ENCODE assay signal across 25 mouse cellular contexts in the genomic region with DNA sequence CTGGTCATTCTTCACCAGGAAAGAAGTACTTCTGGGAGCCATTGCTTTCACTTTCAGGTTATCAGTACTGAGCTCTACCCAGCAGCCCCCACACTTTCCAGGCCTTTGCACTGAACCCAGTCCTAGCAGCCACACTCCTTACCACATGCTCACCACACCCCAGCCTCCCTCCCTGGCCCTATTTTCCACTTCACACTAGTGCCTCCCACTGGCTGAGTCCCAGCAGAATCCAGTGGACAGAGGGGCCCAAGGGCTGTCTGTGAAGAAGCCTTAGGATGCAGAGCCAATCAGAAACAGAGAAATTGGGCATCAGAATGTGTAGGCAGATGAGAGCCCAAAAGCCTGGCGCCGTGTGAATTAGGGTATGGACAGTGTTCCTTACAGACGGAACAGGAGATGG.
DNase-seq lines count a peak whose midpoint lies in the region; ATAC-seq and TF ChIP-seq lines count a peak whose summit lies in the region.
"Had no signal": no experiment of that assay in that cellular context is flagged by ENCODE, and none has a peak within 500 bp of the region (broad histone marks: within the 10 kb centered on the region; RNA-seq: fewer than 3 reads in every experiment).

No protein-coding gene starts in this region.

- no peaks in the 10 kb centered on the region for H3K36me3 ChIP-seq in hindbrain, embryonic 10.5 days
- H3K36me3 ChIP-seq in hindbrain, embryonic 11.5 days (ENCODE audit: control insufficient read depth, insufficient read depth, low read length), result no peaks in the 10 kb centered on the region
- no peaks in the 10 kb centered on the region for H3K36me3 ChIP-seq in midbrain, embryonic 10.5 days
- H3K36me3 ChIP-seq in midbrain, postnatal 0 days (ENCODE audit: insufficient read depth, low read length), result no peaks in the 10 kb centered on the region
- H3K36me3 ChIP-seq: embryonic facial prominence, embryonic 12.5 days; hindbrain, embryonic 12.5 days; limb, embryonic 13.5 days; liver, embryonic 12.5 days; neural tube, embryonic 15.5 days had no signal

- DNase-seq in adrenal gland, postnatal 25 days, result peak; percentile 9
- no peak for DNase-seq in adrenal gland, adult 8-10 months
- DNase-seq in hindbrain, embryonic 10.5 days (ENCODE audit: low spot score), result no peak
- DNase-seq in hindbrain, embryonic 11.5 days (ENCODE audit: low spot score), result no peak
- DNase-seq in midbrain, embryonic 10.5 days (ENCODE audit: low spot score), result no peak
- DNase-seq in midbrain, postnatal 0 days (ENCODE audit: low spot score), result no peak
- peak; percentile 6 for DNase-seq in brain, embryonic 14.5 days (ENCODE audit: low read depth)
- DNase-seq in layer of hippocampus, postnatal 25 days (ENCODE audit: extremely low spot score in 1 of 2, low spot score in 1 of 2), result no peak
- DNase-seq: B cell, adult 2 months; cerebellum, adult 8-10 months; forebrain, postnatal 0 days; layer of hippocampus, postnatal 36 days; lung, postnatal 14 days; right cerebral cortex, adult 18-20 months; right cerebral cortex, postnatal 4 days; thymus, adult 18-20 months; thymus, postnatal 4 days had no signal

- TF ChIP-seq POLR2A in brain, embryonic 14.5 days (IDR thresholded peaks at IDR 0.05; ENCODE audit: borderline replicate concordance, extremely low read depth, insufficient read depth, insufficient read length, poor library complexity, severe bottlenecking), result no peak

- no peak overlapping the region for H3K9ac ChIP-seq in hindbrain, embryonic 11.5 days (ENCODE audit: low read depth, low read length)
- H3K9ac ChIP-seq in midbrain, postnatal 0 days (replicated peaks; ENCODE audit: low read length, poor library complexity, severe bottlenecking), result no peak overlapping the region
- H3K9ac ChIP-seq: embryonic facial prominence, embryonic 12.5 days; forebrain, postnatal 0 days; hindbrain, embryonic 12.5 days; limb, embryonic 13.5 days; liver, embryonic 12.5 days; neural tube, embryonic 15.5 days had no signal

- TF ChIP-seq CTCF in midbrain, postnatal 0 days (IDR thresholded peaks at IDR 0.05), result no peak
- no peak for TF ChIP-seq CTCF in brain, embryonic 14.5 days (IDR thresholded peaks at IDR 0.05; ENCODE audit: borderline replicate concordance, extremely low read depth, insufficient read depth, insufficient read length)

- H3K27me3 ChIP-seq in hindbrain, embryonic 10.5 days (ENCODE audit: insufficient read depth, poor library complexity, severe bottlenecking), result no peaks in the 10 kb centered on the region
- H3K27me3 ChIP-seq in hindbrain, embryonic 11.5 days (ENCODE audit: control insufficient read depth, insufficient read depth, low read length), result no peaks in the 10 kb centered on the region
- no peaks in the 10 kb centered on the region for H3K27me3 ChIP-seq in midbrain, embryonic 10.5 days (ENCODE audit: low read depth, poor library complexity, severe bottlenecking)
- H3K27me3 ChIP-seq in midbrain, postnatal 0 days (ENCODE audit: insufficient read depth, low read length), result no peaks in the 10 kb centered on the region
- H3K27me3 ChIP-seq: embryonic facial prominence, embryonic 12.5 days; hindbrain, embryonic 12.5 days; liver, embryonic 12.5 days; neural tube, embryonic 15.5 days had no signal

- no peak overlapping the region for H3K4me2 ChIP-seq in hindbrain, embryonic 11.5 days (replicated peaks; ENCODE audit: low read depth, low read length)
- no peak overlapping the region for H3K4me2 ChIP-seq in midbrain, postnatal 0 days (ENCODE audit: low read depth, low read length, poor library complexity, severe bottlenecking)
- H3K4me2 ChIP-seq: embryonic facial prominence, embryonic 12.5 days; heart, embryonic 11.5 days; hindbrain, embryonic 12.5 days; limb, embryonic 13.5 days; liver, embryonic 12.5 days; neural tube, embryonic 15.5 days had no signal

- 89% methylated on average over 3 of the region's 3 CpGs for WGBS in hindbrain, embryonic 10.5 days
- 94% methylated on average over 3 of the region's 3 CpGs for WGBS in hindbrain, embryonic 11.5 days
- WGBS in midbrain, embryonic 10.5 days, result 89% methylated on average over 3 of the region's 3 CpGs
- WGBS in midbrain, postnatal 0 days, result 89% methylated on average over 3 of the region's 3 CpGs

- H3K9me3 ChIP-seq in hindbrain, embryonic 10.5 days, result no peaks in the 10 kb centered on the region
- no peaks in the 10 kb centered on the region for H3K9me3 ChIP-seq in hindbrain, embryonic 11.5 days (ENCODE audit: control insufficient read depth, low read length)
- no peaks in the 10 kb centered on the region for H3K9me3 ChIP-seq in midbrain, embryonic 10.5 days (replicated peaks)
- no peaks in the 10 kb centered on the region for H3K9me3 ChIP-seq in midbrain, postnatal 0 days (ENCODE audit: low read length)
- H3K9me3 ChIP-seq: embryonic facial prominence, embryonic 12.5 days; hindbrain, embryonic 12.5 days; limb, embryonic 13.5 days; liver, embryonic 12.5 days; neural tube, embryonic 15.5 days had no signal

- 0 out of 2 replicates have a peak overlapping the region, but pooled peaks have one; percentile 23 for H3K27ac ChIP-seq in hindbrain, embryonic 10.5 days
- H3K27ac ChIP-seq in hindbrain, embryonic 11.5 days (ENCODE audit: low read depth, low read length), result no peak overlapping the region
- H3K27ac ChIP-seq in midbrain, embryonic 10.5 days (replicated peaks), result 0 out of 2 replicates have a peak overlapping the region, but pooled peaks have one; percentile 9
- no peak overlapping the region for H3K27ac ChIP-seq in midbrain, postnatal 0 days (ENCODE audit: low read depth, low read length)
- H3K27ac ChIP-seq: embryonic facial prominence, embryonic 12.5 days; hindbrain, embryonic 12.5 days; kidney, postnatal 0 days; layer of hippocampus, adult 2 months; limb, embryonic 13.5 days; liver, embryonic 12.5 days; neural tube, embryonic 15.5 days had no signal

- peaks cover 28% of the 10 kb centered on the region for H3K4me1 ChIP-seq in hindbrain, embryonic 10.5 days (replicated peaks)
- no peaks in the 10 kb centered on the region; the same call in 1 of the 2 replicates for H3K4me1 ChIP-seq in hindbrain, embryonic 11.5 days (replicated peaks; ENCODE audit: control insufficient read depth, insufficient read depth, low read length)
- peaks cover 12% of the 10 kb centered on the region for H3K4me1 ChIP-seq in midbrain, embryonic 10.5 days
- H3K4me1 ChIP-seq in midbrain, postnatal 0 days (ENCODE audit: insufficient read depth, low read length), result no peaks in the 10 kb centered on the region
- H3K4me1 ChIP-seq: liver, embryonic 12.5 days; neural tube, embryonic 15.5 days had no signal

- no peak for ATAC-seq in hindbrain, embryonic 11.5 days (ENCODE audit: low FRiP score)
- ATAC-seq in midbrain, postnatal 0 days (ENCODE audit: low FRiP score), result no peak
- ATAC-seq: forebrain, postnatal 0 days; liver, embryonic 12.5 days had no signal

- no peak overlapping the region for H3K4me3 ChIP-seq in hindbrain, embryonic 10.5 days
- H3K4me3 ChIP-seq in hindbrain, embryonic 11.5 days (ENCODE audit: low read depth, low read length), result no peak overlapping the region
- H3K4me3 ChIP-seq in midbrain, embryonic 10.5 days, result no peak overlapping the region
- no peak overlapping the region for H3K4me3 ChIP-seq in midbrain, postnatal 0 days (ENCODE audit: low read depth, low read length)
- H3K4me3 ChIP-seq: embryonic facial prominence, embryonic 12.5 days; hindbrain, embryonic 12.5 days; layer of hippocampus, adult 2 months; limb, embryonic 13.5 days; liver, embryonic 12.5 days; neural tube, embryonic 15.5 days had no signal

Comparison
In these comparisons a context has a peak if more than half of its experiments do, and no peak if none do; other contexts are left out.
1. DNase-seq: peak in adrenal gland, postnatal 25 days (single experiment) and brain, embryonic 14.5 days (single experiment); none in adrenal gland, adult 8-10 months (single experiment), hindbrain, embryonic 10.5 days (single experiment), hindbrain, embryonic 11.5 days (single experiment), midbrain, embryonic 10.5 days (single experiment), midbrain, postnatal 0 days (single experiment) and layer of hippocampus, postnatal 25 days (0 of 2).
2. H3K27ac ChIP-seq: peak in hindbrain, embryonic 10.5 days (single experiment) and midbrain, embryonic 10.5 days (single experiment); none in hindbrain, embryonic 11.5 days (single experiment) and midbrain, postnatal 0 days (single experiment).